Mouse (Mus musculus): ENCODE data around the gene Ptpn23. TPM values are rescaled to one million over a fixed set of nuclear protein-coding genes. Genes with fewer than 3 reads are reported as not detected.

Ptpn23 gene
- polyA plus RNA-seq, 1 experiment from 2014 or later = 18.7 TPM

Other genes with a start within 250 kb of the Ptpn23 start
- gene Cspg5, start 164.4 kb downstream of the Ptpn23 start, polyA plus RNA-seq (2014; fragmentation: Nextera tagmentation; extraction: Ambion mirVana) = 2.6 and 3.5 TPM in 2 replicates
- gene Elp6, start 103.0 kb downstream of the Ptpn23 start, polyA plus RNA-seq (2014; fragmentation: Nextera tagmentation; extraction: Ambion mirVana) = 26.8 and 30.1 TPM in 2 replicates
- gene Scap, start 74.9 kb downstream of the Ptpn23 start, polyA plus RNA-seq (2014; fragmentation: Nextera tagmentation; extraction: Ambion mirVana) = 28.0 and 28.7 TPM in 2 replicates
- 0.34 and 1.4 TPM in 2 replicates for gene Ngp, start 11.5 kb upstream of the Ptpn23 start, polyA plus RNA-seq (2014; fragmentation: Nextera tagmentation; extraction: Ambion mirVana)
- gene Klhl18, start 68.5 kb upstream of the Ptpn23 start, polyA plus RNA-seq (2014; fragmentation: Nextera tagmentation; extraction: Ambion mirVana) = 7.6 and 9.1 TPM in 2 replicates
- 1.3 and 1.4 TPM in 2 replicates for gene Kif9, start 68.7 kb upstream of the Ptpn23 start, polyA plus RNA-seq (2014; fragmentation: Nextera tagmentation; extraction: Ambion mirVana)
- 49.7 and 55.2 TPM in 2 replicates for gene Setd2, start 124.4 kb upstream of the Ptpn23 start, polyA plus RNA-seq (2014; fragmentation: Nextera tagmentation; extraction: Ambion mirVana)
- gene Nradd, start 216.2 kb upstream of the Ptpn23 start, polyA plus RNA-seq (2014; fragmentation: Nextera tagmentation; extraction: Ambion mirVana) = 21.9 and 23.4 TPM in 2 replicates
- gene Nbeal2, start 245.9 kb upstream of the Ptpn23 start, polyA plus RNA-seq (2014; fragmentation: Nextera tagmentation; extraction: Ambion mirVana) = 4.0 and 4.7 TPM in 2 replicates
- 177 and 187 TPM in 2 replicates for gene Ccdc12, start 248.3 kb upstream of the Ptpn23 start, polyA plus RNA-seq (2014; fragmentation: Nextera tagmentation; extraction: Ambion mirVana)

All from intestine, embryonic 14.5 days (tissue).